Mouse (Mus musculus) MEL (cell line): Measurements from ENCODE around the gene Gm3415. TPM values are rescaled to one million over a fixed set of nuclear protein-coding genes. Genes with fewer than 3 reads are reported as not detected.

Experiments
- DNase-seq: peaks from one replicate; pipeline ENCODE4 v3.0.0; 2011; ENCODE audit warnings: low read depth, low spot score
- H3K27ac ChIP-seq: 2 replicates; pipeline ENCODE4 v1.5.1; 2012; ENCODE audit warnings: low read depth, mild to moderate bottlenecking, control low read depth, low read length, moderate library complexity; ENCODE audit not compliant: control insufficient read depth
- H3K27me3 ChIP-seq, 2 experiments: fragments of 150-350 bp in 1 of 2; sonication (generic) in 1 of 2; 2 replicates each; pipeline ENCODE4 v1.6.1; 2012; ENCODE audit warnings: low read length in 2 of 2, mild to moderate bottlenecking in 2 of 2, improper control_type of control experiment in 1 of 2, moderate library complexity in 1 of 2; ENCODE audit not compliant: insufficient read depth in 2 of 2, control insufficient read depth in 1 of 2
- H3K36me3 ChIP-seq, 2 experiments: 2 replicates each; pipeline ENCODE4 v1.6.1; 2012 to 2014; ENCODE audit warnings: low read length in 2 of 2, improper control_type of control experiment in 1 of 2, inconsistent platforms in 1 of 2, mild to moderate bottlenecking in 1 of 2; ENCODE audit not compliant: insufficient read depth in 2 of 2, control insufficient read depth in 1 of 2
- H3K4me1 ChIP-seq, 2 experiments: fragments of 150-350 bp in 1 of 2; sonication (generic) in 1 of 2; 2 replicates each; pipeline ENCODE4 v1.6.1; 2012; ENCODE audit warnings: low read length in 2 of 2, improper control_type of control experiment in 1 of 2, mild to moderate bottlenecking in 1 of 2; ENCODE audit not compliant: insufficient read depth in 2 of 2, control insufficient read depth in 1 of 2
- H3K4me3 ChIP-seq, 2 experiments: fragments of 150-350 bp in 1 of 2; sonication (generic) in 1 of 2; 2 replicates each; pipeline ENCODE4 v1.5.1; 2012; ENCODE audit warnings: low read depth in 2 of 2, low read length in 2 of 2, mild to moderate bottlenecking in 2 of 2, moderate library complexity in 2 of 2, control low read depth in 1 of 2, improper control_type of control experiment in 1 of 2; ENCODE audit not compliant: control insufficient read depth in 1 of 2, insufficient read depth in 1 of 2
- H3K79me2 ChIP-seq: 2 replicates; pipeline ENCODE4 v1.6.1; 2012; ENCODE audit warnings: mild to moderate bottlenecking, low read length, moderate library complexity; ENCODE audit not compliant: control insufficient read depth, poor library complexity, insufficient read depth
- H3K9ac ChIP-seq: 2 replicates; pipeline ENCODE4 v1.6.1; 2012; ENCODE audit warnings: low read depth, mild to moderate bottlenecking, control low read depth, low read length, moderate library complexity; ENCODE audit not compliant: control insufficient read depth, poor library complexity, severe bottlenecking
- H3K9me3 ChIP-seq: fragments of 150-350 bp; sonication (generic); replicated peaks from 2 replicates; pipeline ENCODE4 v1.6.1; 2012; ENCODE audit warnings: mild to moderate bottlenecking, low read length, improper control_type of control experiment, moderate library complexity; ENCODE audit not compliant: insufficient read depth
- ETS1 ChIP-seq: IDR thresholded peaks from 2 replicates; pipeline ENCODE4 v1.6.1; 2012; ENCODE audit warnings: low read depth, mild to moderate bottlenecking, inconsistent platforms, low read length, improper control_type of control experiment, moderate library complexity
- GABPA ChIP-seq: IDR thresholded peaks from 2 replicates; pipeline ENCODE4 v1.6.1; 2012; ENCODE audit warnings: low read depth, mild to moderate bottlenecking, inconsistent platforms, low read length, improper control_type of control experiment, moderate library complexity
- MAX ChIP-seq: IDR thresholded peaks from 2 replicates; pipeline ENCODE4 v1.6.1; 2011; ENCODE audit warnings: low read length, improper control_type of control experiment
- MEF2A ChIP-seq: IDR thresholded peaks from 2 replicates; pipeline ENCODE4 v1.6.1; 2014; ENCODE audit warnings: low read depth, mild to moderate bottlenecking, inconsistent platforms, low read length, improper control_type of control experiment; ENCODE audit not compliant: poor library complexity, insufficient replicate concordance, severe bottlenecking; ENCODE audit errors: extremely low read depth
- NELFE ChIP-seq: IDR thresholded peaks from 2 replicates; pipeline ENCODE4 v1.6.1; 2011; ENCODE audit warnings: low read depth, low read length, improper control_type of control experiment
- RAD21 ChIP-seq: IDR thresholded peaks from 2 replicates; pipeline ENCODE4 v1.6.1; 2011; ENCODE audit warnings: mild to moderate bottlenecking, low read depth, low read length, improper control_type of control experiment
- SMC3 ChIP-seq: IDR thresholded peaks from 2 replicates; pipeline ENCODE4 v1.6.1; 2011; ENCODE audit warnings: low read depth, low read length, improper control_type of control experiment
- TAL1 ChIP-seq: IDR thresholded peaks from 2 replicates; pipeline ENCODE4 v1.6.1; 2012; ENCODE audit warnings: mild to moderate bottlenecking, inconsistent platforms, low read length, moderate library complexity, mixed read lengths
- USF2 ChIP-seq, 2 experiments: IDR thresholded peaks; 2 replicates each; pipeline ENCODE4 v1.6.1; 2011 to 2012; ENCODE audit warnings: improper control_type of control experiment in 2 of 2, low read length in 2 of 2, borderline replicate concordance in 1 of 2, inconsistent platforms in 1 of 2, low read depth in 1 of 2, mild to moderate bottlenecking in 1 of 2; ENCODE audit not compliant: insufficient read depth in 1 of 2
- ZC3H11A ChIP-seq: IDR thresholded peaks from 2 replicates; pipeline ENCODE4 v1.6.1; 2012; ENCODE audit warnings: low read depth, mild to moderate bottlenecking, inconsistent platforms, low read length, improper control_type of control experiment
- ZMIZ1 ChIP-seq: IDR thresholded peaks from 2 replicates; pipeline ENCODE4 v1.6.1; 2012; ENCODE audit warnings: low read depth, mild to moderate bottlenecking, inconsistent platforms, low read length, improper control_type of control experiment, moderate library complexity
- polyA plus RNA-seq, 2 experiments: library from polyadenylated mRNA; stranded (reverse) in 1 of 2; unstranded in 1 of 2; fragments of >175 nt in 1 of 2; fragments of >200 nt in 1 of 2; gene quantifications; 2 replicates each; pipeline versions ENCODE4 v1.2.1 to v1.2.4; 2012; ENCODE audit warnings: low replicate concordance in 2 of 2, low read depth in 1 of 2; ENCODE audit not compliant: insufficient read length in 2 of 2, insufficient read depth in 1 of 2, missing spikeins in 1 of 2
- total RNA-seq: library from RNA; depleted of rRNA; stranded (reverse); fragments of 300-350 nt; gene quantifications from 2 replicates; pipeline ENCODE4 v1.2.3, GENCODE M21; 2012; rRNA removed

The Gm3415 gene
- total and polyA plus RNA-seq, 3 experiments = not detected

DNA sequence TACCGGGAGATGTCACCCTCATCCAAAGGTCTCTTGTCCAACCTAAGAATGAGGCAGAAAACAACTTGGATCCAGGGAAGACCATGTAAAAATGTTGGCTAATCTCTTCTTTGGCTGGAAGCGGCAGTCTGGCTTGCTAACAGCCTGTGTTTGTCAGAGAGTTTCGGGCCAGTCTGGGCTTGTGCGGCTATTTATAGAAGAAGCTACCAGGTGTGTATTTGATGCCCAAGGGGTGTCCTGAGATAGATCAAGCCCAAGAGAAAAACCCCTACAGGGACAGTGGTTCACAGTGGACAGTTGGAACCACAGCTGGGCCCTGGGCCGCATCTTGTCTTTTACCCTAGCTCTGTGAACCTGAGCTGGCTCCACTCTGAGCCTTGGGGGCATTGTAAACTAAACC lies 51.0 kb downstream of the Gm3415 start (continued):
- TF ChIP-seq MAX = no peak

- no peak for DNase-seq
- H3K36me3 ChIP-seq = no peaks in the 10 kb centered on the region
These were observed 51.9 kb downstream of the Gm3415 start for GRCm38 (mm10) chr5:146607816-146608215.

More at GRCm38 (mm10) chr5:146607816-146608215, 51.9 kb downstream of the Gm3415 start:
- Histone ChIP-seq H3K27me3 (no peaks in the 10 kb centered on the region), H3K4me1 (no peaks in the 10 kb centered on the region), H3K27ac (no peak overlapping the region), H3K9ac (no peak overlapping the region), H3K4me3 (no peak overlapping the region), H3K79me2 (no peaks in the 10 kb centered on the region), H3K9me3 (no peaks in the 10 kb centered on the region)
- TF ChIP-seq SMC3 (no peak), MEF2A (no peak), ZC3H11A (no peak), RAD21 (no peak), GABPA (no peak), NELFE (no peak), ZMIZ1 (no peak), USF2 (IDR thresholded peaks at IDR 0.05; ENCODE audit: borderline replicate concordance in 1 of 2, insufficient read depth in 1 of 2, low read depth in 1 of 2, low read length in 2 of 2) (no peak), TAL1 (no peak), ETS1 (no peak)

Other genes with a start within 250 kb of the Gm3415 start
- not detected in 2 replicates for gene Wasf3, start 171.2 kb upstream of the Gm3415 start, total RNA-seq
- not detected for gene Wasf3, start 171.2 kb upstream of the Gm3415 start, polyA plus RNA-seq
- not detected in 2 replicates for gene Gm6408, start 74.2 kb upstream of the Gm3415 start, total RNA-seq
- gene Gm6408, start 74.2 kb upstream of the Gm3415 start, polyA plus RNA-seq = not detected
- gene Gm6370, start 64.8 kb upstream of the Gm3415 start, total RNA-seq = not detected in 2 replicates
- gene Gm6370, start 64.8 kb upstream of the Gm3415 start, polyA plus RNA-seq = not detected
- not detected in 2 replicates for gene 4930449I24Rik, start 53.7 kb upstream of the Gm3415 start, total RNA-seq
- not detected for gene 4930449I24Rik, start 53.7 kb upstream of the Gm3415 start, polyA plus RNA-seq
- gene Gm3402, start 42.0 kb upstream of the Gm3415 start, total RNA-seq = not detected in 2 replicates
- not detected for gene Gm3402, start 42.0 kb upstream of the Gm3415 start, polyA plus RNA-seq
- gene Gm3404, start 30.3 kb upstream of the Gm3415 start, total RNA-seq = not detected in 2 replicates
- gene Gm3404, start 30.3 kb upstream of the Gm3415 start, polyA plus RNA-seq = not detected
- not detected in 2 replicates for gene Gm3409, start 18.5 kb upstream of the Gm3415 start, total RNA-seq
- gene Gm3409, start 18.5 kb upstream of the Gm3415 start, polyA plus RNA-seq = not detected
- not detected in 2 replicates for gene Gpr12, start 29.1 kb downstream of the Gm3415 start, total RNA-seq
- not detected for gene Gpr12, start 29.1 kb downstream of the Gm3415 start, polyA plus RNA-seq
- gene Usp12, start 238.9 kb downstream of the Gm3415 start, total RNA-seq = 22.0 and 24.5 TPM in 2 replicates
- 10 to 100 TPM in 1 of 2 experiments, not detected in 1; 24.5 TPM for gene Usp12, start 238.9 kb downstream of the Gm3415 start, polyA plus RNA-seq